Mouse (Mus musculus) heart, embryonic 11.5 days (tissue): ENCODE measurements around the gene Sinhcaf. TPM values are rescaled to one million over a fixed set of nuclear protein-coding genes. Genes with fewer than 3 reads are reported as not detected.
A peak's percentile ranks its signal among the peaks of the same experiment; 100 is the strongest.
"Not testable (repeated sequence)": the region's sequence is repeated elsewhere in the genome, so short reads cannot be mapped to it uniquely, and the experiment has no call there.

Experiments used
- ATAC-seq: fragments of 200-750 bp; cut with Nextera tagmentation; replicated peaks from 2 replicates; pipeline ENCODE4 v1.8.0; 2017; ENCODE audit warnings: moderate library complexity; ENCODE audit not compliant: insufficient number of reproducible peaks, low FRiP score, low TSS enrichment
- H3K27ac ChIP-seq: fragments of 300-500 bp; sonication (generic); 2 replicates; pipeline ENCODE4 v1.5.1; 2014; ENCODE audit warnings: mild to moderate bottlenecking, low read depth, low read length
- H3K27me3 ChIP-seq: fragments of 300-500 bp; sonication (generic); 2 replicates; pipeline ENCODE4 v1.6.1; 2014; ENCODE audit warnings: mild to moderate bottlenecking, low read length, mixed read lengths; ENCODE audit not compliant: control insufficient read depth, insufficient read depth
- H3K36me3 ChIP-seq: fragments of 300-500 bp; sonication (generic); 2 replicates; pipeline ENCODE4 v1.6.1; 2014; ENCODE audit warnings: mild to moderate bottlenecking, low read length, moderate library complexity, mixed read lengths; ENCODE audit not compliant: control insufficient read depth, insufficient read depth
- H3K4me1 ChIP-seq: fragments of 300-500 bp; sonication (generic); 2 replicates; pipeline ENCODE4 v1.6.1; 2014; ENCODE audit warnings: low read length; ENCODE audit not compliant: control insufficient read depth, insufficient read depth
- H3K4me2 ChIP-seq: fragments of 300-500 bp; sonication (generic); 2 replicates; pipeline ENCODE4 v1.6.1; 2014; ENCODE audit warnings: mild to moderate bottlenecking, moderate library complexity
- H3K4me3 ChIP-seq: fragments of 300-500 bp; sonication (generic); 2 replicates; pipeline ENCODE4 v1.5.1; 2014; ENCODE audit warnings: low read depth, low read length
- H3K9ac ChIP-seq: fragments of 300-500 bp; sonication (generic); 2 replicates; pipeline ENCODE4 v1.6.1; 2014; ENCODE audit warnings: mild to moderate bottlenecking, low read depth, low read length, moderate library complexity
- H3K9me3 ChIP-seq: fragments of 300-500 bp; sonication (generic); replicated peaks from 2 replicates; pipeline ENCODE4 v1.6.1; 2016; ENCODE audit warnings: low read length; ENCODE audit not compliant: control insufficient read depth
- WGBS: fragments of 180-500 bp; shearing (Covaris S2); extraction: QIAGEN DNeasy Blood & Tissue Kit; methylation state at CpG from one replicate; pipeline ENCODE4 v1.1.7; 2014; ENCODE audit not compliant: insufficient replicate concordance; 5-methylcytosine and 5-hydroxymethylcytosine counted together
- polyA plus RNA-seq: library from polyadenylated mRNA; unstranded; fragments of >200 nt; fragmentation: Nextera tagmentation; extraction: Ambion mirVana; gene quantifications from 2 replicates; pipeline ENCODE4 v1.2.1, GENCODE M21; 2014

The Sinhcaf gene
- polyA plus RNA-seq, 1 experiment from 2014 or later: 104 TPM

DNA sequence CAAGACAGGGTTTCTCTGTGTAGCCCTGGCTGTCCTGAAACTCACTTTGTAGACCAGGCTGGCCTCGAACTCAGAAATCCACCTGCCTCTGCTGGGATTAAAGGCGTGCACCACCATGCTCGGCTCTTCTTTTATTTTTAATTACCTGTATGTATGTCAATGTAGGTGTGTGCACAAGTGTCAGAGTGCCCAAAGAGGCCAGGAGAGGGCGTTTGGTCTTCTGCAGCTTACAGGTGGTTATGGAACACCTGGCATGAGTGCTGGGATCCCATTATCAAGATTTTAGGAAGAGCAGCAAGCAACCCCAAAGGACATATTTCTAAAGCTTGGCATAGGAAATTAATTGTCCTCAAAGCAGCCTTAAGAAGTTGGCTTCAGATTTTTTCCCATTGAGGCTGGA, 3.9 kb downstream of the Sinhcaf start:
- Histone ChIP-seq H3K36me3 (no peaks in the 10 kb centered on the region), H3K9me3 (no peaks in the 10 kb centered on the region), H3K27me3 (no peaks in the 10 kb centered on the region), H3K9ac (no peak overlapping the region), H3K4me1 (peaks cover 9% of the 10 kb centered on the region; the same call in 1 of the 2 replicates), H3K27ac (no peak overlapping the region), H3K4me3 (no peak overlapping the region), H3K4me2 (no peak overlapping the region)
- ATAC-seq: no peak
- WGBS: 78% methylated on average over 4 of the region's 4 CpGs

DNA sequence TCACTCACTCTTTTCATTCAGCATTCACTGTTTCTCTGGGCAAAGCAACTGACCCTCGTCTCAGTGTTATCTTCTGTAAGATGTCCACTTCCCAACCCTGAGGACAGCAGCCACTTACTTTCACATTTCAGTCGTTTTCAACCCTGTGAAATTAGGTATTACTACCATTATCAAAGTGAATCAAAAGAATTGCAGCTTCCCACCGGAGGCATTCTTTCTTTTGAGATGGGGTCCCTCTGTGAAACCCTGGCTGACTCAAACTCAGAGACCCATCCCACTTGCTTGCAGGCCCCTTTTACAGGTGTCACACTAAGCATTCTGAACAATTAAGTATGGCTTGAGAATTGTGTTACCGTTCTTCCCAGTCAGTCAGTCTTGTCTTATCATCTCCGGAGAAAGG, 4.4 kb downstream of the Sinhcaf start:
- H3K9ac ChIP-seq: no peak overlapping the region

DNA sequence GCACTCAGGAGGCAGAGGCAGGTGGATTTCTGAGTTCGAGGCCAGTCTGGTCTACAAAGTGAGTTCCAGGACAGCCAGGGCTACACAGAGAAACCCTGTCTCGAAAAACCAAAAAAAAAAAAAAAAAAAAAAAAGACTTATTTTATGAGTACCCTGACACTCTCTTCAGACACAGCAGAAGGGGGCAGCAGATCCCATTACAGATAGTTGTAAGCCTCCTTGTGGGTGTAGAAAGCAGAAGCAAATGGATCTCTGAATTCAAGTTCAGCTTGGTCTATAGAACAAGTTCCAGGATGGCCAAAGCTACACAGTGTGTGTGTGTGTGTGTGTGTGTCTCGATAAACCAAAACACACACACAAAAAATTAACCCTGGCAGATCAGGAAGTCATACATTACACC, 5.9 kb downstream of the Sinhcaf start:
- H3K4me2 ChIP-seq, H3K27me3 ChIP-seq, H3K9ac ChIP-seq, H3K9me3 ChIP-seq, H3K27ac ChIP-seq, H3K4me3 ChIP-seq, H3K36me3 ChIP-seq, ATAC-seq: not testable (repeated sequence)
- WGBS: 86% methylated on average over 2 of the region's 3 CpGs
- H3K4me1 ChIP-seq: peaks cover 11% of the 10 kb centered on the region; the same call in 1 of the 2 replicates

More for the DNA sequence above, 4.4 kb downstream of the Sinhcaf start:
- H3K4me3 ChIP-seq: no peak overlapping the region
- ATAC-seq: no peak
- no peaks in the 10 kb centered on the region for H3K27me3 ChIP-seq
- H3K27ac ChIP-seq: no peak overlapping the region
- peaks cover 9% of the 10 kb centered on the region; the same call in 1 of the 2 replicates for H3K4me1 ChIP-seq
- no peak overlapping the region for H3K4me2 ChIP-seq
- no peaks in the 10 kb centered on the region for H3K9me3 ChIP-seq
- H3K36me3 ChIP-seq: no peaks in the 10 kb centered on the region
- 64% methylated on average over 5 of the region's 5 CpGs for WGBS

DNA sequence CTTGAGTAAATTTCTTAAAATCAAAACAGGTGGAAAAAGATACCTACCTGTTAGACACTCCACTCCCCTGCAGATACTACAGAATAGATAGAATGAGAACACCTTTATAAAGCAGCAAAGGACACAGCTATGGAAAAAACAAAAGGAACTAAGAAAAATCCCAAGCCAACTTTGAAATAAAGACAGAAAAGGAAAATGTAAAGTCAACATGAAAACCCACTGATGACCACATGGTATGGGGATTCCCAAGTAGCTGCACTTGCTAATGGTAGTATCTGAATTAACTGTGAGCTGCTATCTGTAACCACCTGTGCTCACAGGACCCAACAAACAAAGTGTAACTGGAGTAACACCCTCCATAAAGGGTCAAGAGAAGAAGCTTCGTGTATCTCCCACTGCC, 8.6 kb downstream of the Sinhcaf start:
- Histone ChIP-seq H3K4me3 (no peak overlapping the region), H3K4me2 (no peak overlapping the region), H3K36me3 (no peaks in the 10 kb centered on the region), H3K27me3 (no peaks in the 10 kb centered on the region), H3K9ac (no peak overlapping the region), H3K27ac (no peak overlapping the region), H3K4me1 (peaks cover 10% of the 10 kb centered on the region), H3K9me3 (no peaks in the 10 kb centered on the region)
- ATAC-seq: no peak
- 20% methylated on average over 1 of the region's 1 CpGs for WGBS

DNA sequence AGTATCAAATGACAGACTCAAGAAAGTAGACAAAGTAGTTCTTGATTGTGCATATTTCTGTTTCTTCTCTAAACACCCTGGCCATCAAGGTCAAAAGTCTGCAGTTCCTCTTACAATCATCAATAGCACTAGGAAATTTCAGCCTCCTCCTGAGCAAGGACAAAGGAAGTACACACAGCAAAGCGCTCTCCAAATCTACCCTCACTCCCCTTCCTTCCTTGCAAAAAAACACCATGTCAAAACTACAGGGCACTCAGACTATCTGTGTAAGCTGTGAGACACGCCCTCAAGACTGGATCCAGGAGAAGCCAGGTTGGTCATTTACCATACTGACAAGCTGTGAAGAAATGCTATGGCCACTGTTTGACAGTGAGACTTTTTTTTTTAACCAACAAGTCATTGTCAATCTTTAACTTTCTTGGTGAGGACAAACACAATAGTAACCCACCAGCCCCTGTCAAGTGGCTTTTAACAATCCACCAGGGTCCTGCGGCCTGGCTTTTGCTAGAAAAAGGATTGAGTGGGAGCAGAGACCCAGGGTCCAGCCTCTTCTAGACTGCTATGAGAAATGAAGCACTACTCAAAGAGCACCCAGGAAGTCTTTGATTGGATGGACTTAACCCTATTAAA, 11.2 kb downstream of the Sinhcaf start:
- Histone ChIP-seq H3K36me3 (peaks cover 16% of the 10 kb centered on the region), H3K4me1 (peaks cover 10% of the 10 kb centered on the region), H3K27ac (no peak overlapping the region), H3K9ac (no peak overlapping the region), H3K4me2 (no peak overlapping the region), H3K27me3 (no peaks in the 10 kb centered on the region), H3K9me3 (no peaks in the 10 kb centered on the region), H3K4me3 (no peak overlapping the region)
- WGBS: 54% methylated on average over 3 of the region's 3 CpGs
- ATAC-seq: no peak

DNA sequence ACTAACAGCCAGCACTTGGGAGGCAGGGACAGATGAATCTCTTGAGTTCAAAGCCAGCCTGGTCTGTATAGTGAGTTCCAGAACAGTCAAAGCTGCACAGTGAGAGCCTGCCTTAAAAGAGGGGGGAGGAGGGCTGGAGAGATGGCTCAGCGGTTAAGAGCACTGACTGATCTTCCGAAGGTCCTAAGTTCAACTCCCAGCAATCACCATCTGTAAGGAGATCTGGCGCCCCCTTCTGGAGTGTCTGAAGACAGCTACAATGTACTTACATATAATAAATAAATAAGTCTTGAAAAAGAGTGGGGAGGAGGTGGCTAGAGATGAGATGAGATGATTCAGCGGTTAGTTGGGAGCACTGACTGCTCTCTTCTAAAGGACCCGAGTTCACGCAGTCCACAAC, 15.0 kb downstream of the Sinhcaf start:
- H3K4me3 ChIP-seq: no peak overlapping the region
- no peak overlapping the region for H3K4me2 ChIP-seq
- 0 out of 2 replicates have a peak, but pooled peaks have one; percentile 39 for ATAC-seq
- H3K27me3 ChIP-seq: no peaks in the 10 kb centered on the region
- no peaks in the 10 kb centered on the region for H3K9me3 ChIP-seq
- 79% methylated on average over 6 of the region's 6 CpGs for WGBS
- H3K27ac ChIP-seq: no peak overlapping the region
- H3K4me1 ChIP-seq: peaks cover 10% of the 10 kb centered on the region
- peaks cover 29% of the 10 kb centered on the region for H3K36me3 ChIP-seq
- no peak overlapping the region for H3K9ac ChIP-seq

DNA sequence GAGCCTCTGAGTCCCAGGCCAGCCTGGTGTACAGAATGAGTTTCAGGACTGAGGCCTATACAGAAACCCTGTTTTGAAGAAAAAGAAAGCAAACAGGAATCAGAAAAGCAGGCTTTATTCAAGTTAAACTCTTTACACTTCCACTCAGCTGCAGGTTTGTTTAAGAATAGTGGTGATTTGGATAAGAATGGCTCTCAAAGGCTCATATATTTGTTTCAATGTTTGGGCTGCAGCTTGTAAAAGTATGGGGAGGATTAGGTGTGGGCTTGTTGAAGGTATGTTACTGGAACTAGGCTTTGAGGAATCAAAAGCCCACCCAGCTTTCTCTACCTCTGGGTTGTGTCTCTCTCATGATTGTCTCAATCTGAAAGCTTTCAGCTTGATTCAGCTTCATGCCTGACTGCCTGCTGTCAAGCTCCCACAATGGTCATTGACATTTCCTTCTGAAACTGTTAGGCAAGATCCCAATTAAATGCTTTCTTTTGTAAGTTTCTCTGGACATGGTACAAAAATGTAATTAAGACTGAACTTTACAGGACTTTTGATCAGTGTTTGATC, 27.3 kb downstream of the Sinhcaf start:
- H3K4me3 ChIP-seq: no peak overlapping the region
- no peak overlapping the region for H3K27ac ChIP-seq
- peaks cover 10% of the 10 kb centered on the region; the same call in 1 of the 2 replicates for H3K36me3 ChIP-seq
- no peaks in the 10 kb centered on the region for H3K27me3 ChIP-seq
- H3K9ac ChIP-seq: no peak overlapping the region
- no peaks in the 10 kb centered on the region for H3K9me3 ChIP-seq
- no peak overlapping the region for H3K4me2 ChIP-seq
- H3K4me1 ChIP-seq: no peaks in the 10 kb centered on the region
- ATAC-seq: no peak

DNA sequence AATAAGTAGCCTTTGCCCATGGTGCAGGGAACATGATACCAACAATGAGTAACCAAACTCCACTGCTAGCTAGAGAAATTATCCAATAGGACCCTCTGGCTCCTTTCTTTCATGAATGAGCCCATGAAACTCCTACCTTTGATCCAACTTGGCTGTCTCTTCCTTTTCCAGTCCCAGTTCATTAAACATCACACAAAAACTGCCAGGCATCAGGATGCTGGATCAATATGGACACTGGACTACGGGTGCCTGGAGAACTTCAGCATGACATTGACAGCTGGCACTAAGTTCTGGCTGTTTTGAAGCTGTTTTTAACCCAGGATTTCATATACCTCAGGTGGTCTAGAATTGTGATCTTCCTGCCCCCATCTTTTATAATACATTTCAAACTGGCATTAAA, 28.6 kb downstream of the Sinhcaf start:
- 74% methylated on average over 1 of the region's 1 CpGs for WGBS
- no peak for ATAC-seq
- Histone ChIP-seq H3K9me3 (no peaks in the 10 kb centered on the region), H3K27ac (no peak overlapping the region), H3K4me1 (no peaks in the 10 kb centered on the region), H3K4me3 (no peak overlapping the region), H3K4me2 (no peak overlapping the region), H3K27me3 (no peaks in the 10 kb centered on the region), H3K9ac (no peak overlapping the region), H3K36me3 (peaks cover 8% of the 10 kb centered on the region; the same call in 1 of the 2 replicates)

DNA sequence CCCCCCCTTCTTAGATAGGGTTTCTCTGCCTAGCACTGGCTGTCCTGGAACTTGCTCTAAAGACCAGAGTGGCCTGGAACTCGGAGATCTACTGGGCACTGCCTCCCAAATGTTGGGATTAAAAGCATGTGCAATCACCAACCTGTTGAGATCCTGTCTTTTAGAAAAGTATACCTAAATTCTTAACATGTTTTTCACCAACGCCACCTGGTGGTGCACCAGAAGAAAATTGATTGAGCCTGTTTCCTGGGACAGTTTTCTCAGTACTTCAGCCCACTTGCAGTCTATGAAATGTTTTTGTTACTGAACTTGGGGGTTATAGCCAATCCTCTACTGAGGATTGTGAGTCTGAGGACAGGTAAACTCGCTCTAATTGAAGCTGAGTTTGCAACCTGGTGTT, 29.4 kb downstream of the Sinhcaf start:
- no peak for ATAC-seq
- H3K36me3 ChIP-seq: peaks cover 8% of the 10 kb centered on the region; the same call in 1 of the 2 replicates
- H3K4me1 ChIP-seq: no peaks in the 10 kb centered on the region
- H3K27ac ChIP-seq: no peak overlapping the region
- H3K27me3 ChIP-seq: no peaks in the 10 kb centered on the region
- no peak overlapping the region for H3K4me3 ChIP-seq
- H3K9ac ChIP-seq: no peak overlapping the region
- H3K9me3 ChIP-seq: no peaks in the 10 kb centered on the region
- 29% methylated on average over 3 of the region's 3 CpGs for WGBS
- no peak overlapping the region for H3K4me2 ChIP-seq
